Mouse (Mus musculus): ENCODE data around the gene Tmem8b. TPM values are rescaled to one million over a fixed set of nuclear protein-coding genes. Genes with fewer than 3 reads are reported as not detected.

Tmem8b gene
- 1.4 TPM in 1 of 2 replicates, not detected in the other for total RNA-seq (2015; ENCODE audit: low replicate concordance)
- total RNA-seq (2017; ENCODE audit: low replicate concordance) = 0.64 TPM in 1 of 2 replicates, not detected in the other

GRCm38 (mm10) chr4:43668782-43669427 lies at the start of gene Tmem8b, which contains the start of gene Fam221b:
Tmem8b (plus strand) TSS chr4:43668971.
Fam221b (minus strand) TSS chr4:43669145.
- peak; percentile 98 for ATAC-seq (replicated peaks; ENCODE audit: low FRiP score, poor library complexity, severe bottlenecking)

DNA sequence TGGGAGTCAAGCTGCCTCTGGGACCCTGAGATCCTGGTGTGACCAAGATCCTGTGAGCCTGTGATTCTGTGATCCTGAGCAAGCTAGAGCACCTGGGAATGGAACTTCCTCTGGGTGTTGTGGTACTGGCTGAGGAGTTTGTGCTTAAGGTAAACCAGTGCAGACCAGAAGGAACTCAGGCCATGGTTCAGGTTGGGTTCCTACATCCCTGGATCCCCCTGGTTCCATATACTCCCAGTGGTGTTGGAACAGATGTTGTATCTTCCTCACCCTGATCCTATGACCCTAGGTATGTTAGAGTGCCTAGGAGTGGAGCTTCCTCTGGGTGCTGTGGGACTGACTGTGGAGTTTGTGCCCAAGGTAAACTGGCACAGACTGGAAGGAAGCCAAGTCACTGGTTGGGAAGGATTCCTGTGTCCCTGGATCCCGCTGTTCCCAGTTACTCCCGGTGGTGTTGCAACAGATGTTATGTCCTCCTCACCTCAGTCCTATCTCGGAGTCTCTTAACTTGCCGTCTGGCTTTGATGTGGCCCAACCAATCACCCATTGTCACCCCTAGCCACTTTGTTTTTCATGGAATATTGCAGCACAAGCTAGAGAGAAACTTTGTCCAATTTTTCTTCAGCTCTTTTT lies 48.5 kb upstream of the Tmem8b start:
- ATAC-seq (replicated peaks; ENCODE audit: low FRiP score, poor library complexity, severe bottlenecking) = no peak

- ATAC-seq (replicated peaks; ENCODE audit: low FRiP score, poor library complexity, severe bottlenecking) = no peak
Measured at GRCm38 (mm10) chr4:43629106-43629817, 39.5 kb upstream of the Tmem8b start.

GRCm38 (mm10) chr4:43630030-43630581 lies 38.7 kb upstream of the Tmem8b start:
- ATAC-seq (replicated peaks; ENCODE audit: low FRiP score, poor library complexity, severe bottlenecking) = peak; percentile 85

DNA sequence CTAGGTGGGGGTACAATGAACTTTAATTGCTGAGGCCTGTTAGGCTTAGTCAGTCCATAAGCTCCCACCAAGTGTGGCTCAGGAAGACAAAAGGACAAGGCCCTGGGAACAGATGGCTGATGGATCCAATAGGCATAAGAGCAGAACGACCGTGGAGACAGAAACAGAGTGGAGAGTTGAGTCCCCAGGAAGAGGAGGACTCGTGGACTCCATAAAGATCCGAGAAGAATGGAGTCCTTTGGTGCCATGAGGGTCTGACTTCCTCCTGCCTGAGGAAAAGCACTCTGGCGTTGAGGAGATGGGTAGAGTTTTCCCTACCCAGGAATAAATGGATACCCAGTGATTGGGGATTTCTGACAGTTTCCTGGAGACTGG lies 38.1 kb upstream of the Tmem8b start:
- no peak for ATAC-seq (replicated peaks; ENCODE audit: low FRiP score, poor library complexity, severe bottlenecking)

GRCm38 (mm10) chr4:43631046-43631955 lies 37.5 kb upstream of the Tmem8b start, which contains the start of gene Npr2:
Npr2 (plus strand) TSS chr4:43631935.
- no peak for ATAC-seq (replicated peaks; ENCODE audit: low FRiP score, poor library complexity, severe bottlenecking)

- ATAC-seq (replicated peaks; ENCODE audit: low FRiP score, poor library complexity, severe bottlenecking) = no peak
Measured at GRCm38 (mm10) chr4:43631956-43632920, 36.5 kb upstream of the Tmem8b start.

- ATAC-seq (replicated peaks; ENCODE audit: low FRiP score, poor library complexity, severe bottlenecking) = no peak
Measured at GRCm38 (mm10) chr4:43633296-43633695, 35.5 kb upstream of the Tmem8b start.

DNA sequence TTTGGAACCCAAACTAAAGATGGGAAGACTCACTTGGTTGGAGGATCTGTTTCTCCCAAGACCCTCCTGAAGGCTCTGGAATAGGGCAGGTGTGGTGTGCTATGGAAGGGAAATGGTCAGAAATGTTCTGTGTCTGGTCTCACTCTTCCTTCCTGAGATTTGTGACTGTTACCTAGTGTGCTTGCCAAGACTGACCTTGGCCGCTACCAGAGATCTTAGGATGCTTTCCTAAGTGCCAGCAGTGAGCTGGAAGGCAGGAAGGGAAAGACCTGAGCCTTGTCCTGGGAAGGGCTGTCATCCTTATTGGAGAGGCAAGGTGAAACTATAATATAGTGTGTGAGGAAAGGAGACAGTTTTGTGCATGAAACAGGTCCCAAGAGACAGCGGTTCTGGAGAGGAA lies 35.0 kb upstream of the Tmem8b start:
- no peak for ATAC-seq (replicated peaks; ENCODE audit: low FRiP score, poor library complexity, severe bottlenecking)

GRCm38 (mm10) chr4:43634621-43635374 lies 34.0 kb upstream of the Tmem8b start:
- ATAC-seq (replicated peaks; ENCODE audit: low FRiP score, poor library complexity, severe bottlenecking) = no peak

DNA sequence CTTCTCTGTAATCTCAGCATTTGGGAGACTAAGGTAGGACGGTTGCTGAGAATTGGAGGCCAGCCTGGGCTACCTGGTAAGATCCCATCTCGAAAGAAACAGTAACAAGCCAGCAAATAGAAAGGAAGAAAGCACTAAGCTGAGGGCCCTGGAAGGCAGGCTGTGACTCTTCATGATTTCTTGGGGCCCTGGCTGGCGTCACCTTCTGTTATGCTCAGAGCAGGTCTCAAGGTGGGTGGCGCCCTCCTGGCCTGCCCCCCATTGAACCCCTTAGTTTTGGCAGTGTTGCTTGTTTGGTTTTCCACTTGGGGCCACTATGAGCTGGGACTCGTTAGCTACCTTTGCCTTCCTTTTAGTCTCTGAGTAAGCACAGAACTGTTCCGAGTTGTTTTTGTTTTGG lies 32.0 kb upstream of the Tmem8b start:
- no peak for ATAC-seq (replicated peaks; ENCODE audit: low FRiP score, poor library complexity, severe bottlenecking)

DNA sequence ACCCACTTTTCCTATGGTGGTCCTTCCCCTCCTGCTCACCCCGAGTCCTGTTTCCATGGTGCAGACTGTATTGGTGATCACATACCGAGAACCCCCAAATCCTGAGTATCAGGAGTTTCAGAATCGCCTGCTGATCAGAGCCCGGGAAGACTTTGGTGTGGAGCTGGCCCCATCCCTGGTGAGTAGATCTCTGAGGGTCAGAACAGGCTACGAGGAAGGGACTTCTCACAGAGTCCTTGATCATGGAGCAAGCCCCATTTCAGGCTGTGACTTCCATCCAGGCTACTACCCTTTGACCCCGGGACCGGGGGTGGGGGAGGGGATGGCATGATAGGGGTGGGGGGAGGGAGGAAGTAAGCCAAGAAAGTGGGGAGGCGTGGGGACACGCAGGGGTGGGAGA lies 28.7 kb upstream of the Tmem8b start:
- ATAC-seq (replicated peaks; ENCODE audit: low FRiP score, poor library complexity, severe bottlenecking) = no peak

DNA sequence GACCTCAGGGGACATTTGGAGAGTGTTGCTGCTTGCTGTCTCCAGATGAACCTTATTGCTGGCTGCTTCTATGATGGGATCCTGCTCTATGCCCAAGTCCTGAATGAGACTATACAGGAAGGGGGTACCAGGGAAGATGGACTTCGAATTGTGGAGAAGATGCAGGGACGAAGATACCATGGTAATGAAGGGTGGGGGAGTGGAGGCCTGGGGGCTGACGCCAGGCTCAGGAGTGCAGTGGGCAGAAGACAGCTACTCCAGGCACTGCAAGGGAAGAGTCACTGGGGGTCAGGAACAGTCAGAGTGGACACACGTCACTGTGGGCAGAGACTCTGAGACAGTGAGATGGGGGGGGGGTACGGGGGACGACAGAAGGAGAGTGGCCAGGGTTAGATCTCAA lies 28.3 kb upstream of the Tmem8b start:
- no peak for ATAC-seq (replicated peaks; ENCODE audit: low FRiP score, poor library complexity, severe bottlenecking)

DNA sequence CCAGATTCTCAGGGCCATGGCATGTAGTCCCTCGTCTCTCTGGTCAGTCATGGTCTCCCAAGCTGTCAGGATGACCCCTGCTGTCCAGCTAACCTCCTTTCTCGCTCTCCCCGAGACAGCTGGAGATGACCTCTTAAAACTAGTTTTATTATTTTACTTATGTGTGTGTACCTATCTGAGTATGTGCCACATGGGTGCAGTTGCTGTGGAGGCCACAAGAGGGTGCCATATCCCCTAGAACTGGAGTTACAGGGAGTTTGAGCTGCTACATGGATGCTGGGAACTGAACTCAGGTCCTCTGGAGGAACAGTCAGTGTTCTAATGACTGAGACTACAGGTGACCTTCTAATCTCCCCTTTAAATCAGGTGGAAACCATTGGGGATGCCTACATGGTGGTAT lies 19.0 kb upstream of the Tmem8b start:
- no peak for ATAC-seq (replicated peaks; ENCODE audit: low FRiP score, poor library complexity, severe bottlenecking)

DNA sequence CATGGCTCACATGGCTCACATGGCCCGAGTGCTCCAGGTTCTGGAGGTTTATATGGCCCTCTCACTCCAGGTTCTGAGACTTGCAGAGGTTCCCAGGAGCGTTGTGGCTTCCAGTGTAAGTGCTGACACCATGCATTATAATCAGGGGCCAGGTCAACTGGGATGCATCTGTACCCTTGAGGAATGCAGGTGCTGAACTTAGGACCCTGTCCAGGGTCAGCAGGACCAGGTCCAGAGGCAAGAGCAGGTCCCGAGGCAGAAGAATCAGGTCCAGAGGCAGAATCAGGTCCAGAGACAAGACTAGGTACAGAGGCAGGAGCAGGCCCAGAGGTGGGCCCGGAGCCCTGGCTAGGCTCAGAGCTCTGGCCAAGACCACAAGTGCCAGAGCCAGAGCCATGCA lies 16.0 kb upstream of the Tmem8b start:
- no peak for ATAC-seq (replicated peaks; ENCODE audit: low FRiP score, poor library complexity, severe bottlenecking)

DNA sequence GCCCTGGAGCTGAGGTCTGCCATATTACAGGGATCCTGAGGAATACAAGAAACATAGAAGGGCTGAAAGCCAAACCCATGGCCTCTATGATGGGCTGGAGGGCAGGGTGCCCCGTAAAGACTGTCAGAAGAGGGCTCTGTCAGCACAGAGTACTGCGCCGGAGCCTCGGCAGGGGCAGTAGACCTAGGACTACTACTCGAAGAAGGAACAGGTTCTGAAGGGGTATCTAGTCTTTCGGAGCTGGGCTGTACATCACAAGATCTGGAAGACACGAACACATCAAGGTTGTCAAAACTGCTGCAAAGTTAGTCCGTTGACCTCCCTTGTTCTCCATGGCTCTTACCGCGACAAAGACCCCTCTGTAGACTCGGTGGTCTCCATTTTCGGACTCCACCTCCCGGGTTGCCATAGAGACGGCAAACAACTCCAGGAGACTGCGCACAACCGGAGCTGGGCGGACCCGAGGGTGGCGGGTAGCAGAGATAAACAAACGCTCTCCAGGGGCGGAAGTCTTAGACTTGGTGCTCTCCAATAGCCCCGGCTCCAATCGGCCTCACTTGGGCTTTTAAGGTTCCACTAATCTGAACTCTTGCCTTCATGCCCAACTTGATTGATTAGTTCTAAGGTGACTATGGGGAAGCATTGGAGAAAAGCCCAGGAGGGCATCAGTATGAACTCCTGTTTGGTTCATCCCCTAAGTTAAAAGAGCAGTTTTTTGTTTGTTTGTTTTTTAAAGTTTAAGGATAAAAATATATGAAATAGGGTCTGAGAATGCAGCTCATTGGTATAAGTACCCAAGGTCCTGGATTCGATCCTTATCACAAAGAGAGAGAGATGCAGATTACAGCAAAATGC lies 15.4 kb upstream of the Tmem8b start, which contains the start of gene Spag8:
Gene Spag8 (minus strand): TSS at position 434 of the 855 bp plus-strand sequence.
- no peak for ATAC-seq (replicated peaks; ENCODE audit: low FRiP score, poor library complexity, severe bottlenecking)
